ENCODE assay signal across 8 mouse cellular contexts in the genomic region with DNA sequence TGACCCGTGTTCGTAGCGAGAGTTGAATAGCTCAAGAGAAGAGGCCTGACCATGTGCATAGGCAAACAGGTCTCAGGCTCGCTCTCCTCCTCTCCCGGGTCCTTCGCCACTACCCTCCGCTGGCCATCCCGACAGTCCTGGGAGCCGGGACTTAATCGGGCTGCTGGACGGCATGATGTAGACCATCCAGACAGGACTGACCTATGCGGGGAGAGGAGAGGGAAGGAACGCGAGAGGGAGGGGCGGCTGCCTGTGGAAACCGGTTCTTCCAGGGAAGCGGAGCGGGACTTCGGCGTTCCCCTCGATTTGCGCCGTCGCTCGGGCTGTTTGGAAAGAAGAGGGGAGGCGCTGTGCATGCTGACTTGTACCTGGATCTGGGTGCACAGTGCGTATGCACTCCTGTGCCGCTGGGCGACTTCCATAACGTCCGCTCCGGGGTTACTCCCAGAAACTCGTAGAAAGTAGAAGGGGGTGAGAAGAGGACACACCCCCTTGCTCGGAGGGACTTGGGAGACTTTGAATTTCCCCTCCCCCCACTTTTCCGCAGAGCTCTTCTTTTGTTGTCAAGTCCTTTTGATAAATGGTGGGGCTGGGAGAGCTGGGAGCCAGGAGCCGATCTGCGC. TPM values are rescaled to one million over a fixed set of nuclear protein-coding genes. Genes with fewer than 3 reads are reported as not detected.
A peak's percentile ranks its signal among the peaks of the same experiment; 100 is the strongest.
DNase-seq lines count a peak whose midpoint lies in the region; ATAC-seq and TF ChIP-seq lines count a peak whose summit lies in the region.

A gene (minus strand): TSS at position 311 of the 623 bp plus-strand sequence.

- H3K27me3 ChIP-seq in forebrain, postnatal 0 days (ENCODE audit: insufficient read depth, low read length) = peaks cover 72% of the 10 kb centered on the region
- peaks cover 29% of the 10 kb centered on the region for H3K27me3 ChIP-seq in hindbrain, embryonic 14.5 days (ENCODE audit: control insufficient read depth, insufficient read depth, low read length)
- H3K27me3 ChIP-seq in liver, adult 2 months (ENCODE audit: control insufficient read depth, insufficient read depth, low read length) = peaks cover 29% of the 10 kb centered on the region
- H3K27me3 ChIP-seq in myocyte (ENCODE audit: control insufficient read depth, insufficient read depth, insufficient read length) = no peaks in the 10 kb centered on the region

- no peak for DNase-seq in ES-E14 (ENCODE audit: low read depth, low spot score)
- DNase-seq in adrenal gland, postnatal 10 days = peak; percentile 75
- DNase-seq in forebrain, postnatal 0 days = peak; percentile 53
- peak; percentile 69 for DNase-seq in hindbrain, embryonic 14.5 days (ENCODE audit: low spot score)
- DNase-seq in liver, adult 2 months (ENCODE audit: extremely low read depth, low read depth, low spot score) = no peak
- DNase-seq in urinary bladder, postnatal 36 days (ENCODE audit: low spot score in 2 of 2) = peak; percentile 59 to 66
- no peak for DNase-seq in spleen, postnatal 14 days (ENCODE audit: low spot score in 2 of 2)

- TF ChIP-seq CTCF in forebrain, postnatal 0 days (IDR thresholded peaks at IDR 0.05; ENCODE audit: low read depth) = peak; percentile 36
- TF ChIP-seq CTCF in liver, adult 2 months (IDR thresholded peaks at IDR 0.05; ENCODE audit: low read depth, low read length) = no peak

- no peak within 1 kb of the TSS for H3K27ac ChIP-seq in ES-E14 (ENCODE audit: insufficient read depth, low read depth, low read length, poor library complexity, severe bottlenecking)
- peak within 1 kb of the TSS; percentile 66 for H3K27ac ChIP-seq in forebrain, postnatal 0 days (ENCODE audit: low read depth, low read length)
- H3K27ac ChIP-seq in hindbrain, embryonic 14.5 days = peak within 1 kb of the TSS; percentile 87
- peak within 1 kb of the TSS; percentile 59 for H3K27ac ChIP-seq in liver, adult 2 months (replicated peaks; ENCODE audit: insufficient read depth, low read depth, low read length)

- H3K36me3 ChIP-seq in ES-E14 (ENCODE audit: control insufficient read depth, insufficient read depth, low read length, poor library complexity, severe bottlenecking) (no peaks in the 10 kb centered on the region), myocyte (ENCODE audit: control insufficient read depth, insufficient read depth) (no peaks in the 10 kb centered on the region)
- no peaks in the 10 kb centered on the region for H3K36me3 ChIP-seq in forebrain, postnatal 0 days (ENCODE audit: insufficient read depth)
- peaks cover 10% of the 10 kb centered on the region; the same call in 1 of the 2 replicates for H3K36me3 ChIP-seq in hindbrain, embryonic 14.5 days (replicated peaks; ENCODE audit: control insufficient read depth, insufficient read depth)
- H3K36me3 ChIP-seq in liver, adult 2 months (ENCODE audit: control insufficient read depth, insufficient read depth, low read length) = no peaks in the 10 kb centered on the region

- H3K4me2 ChIP-seq in forebrain, postnatal 0 days (ENCODE audit: low read depth) = peak within 1 kb of the TSS; percentile 96
- H3K4me2 ChIP-seq in hindbrain, embryonic 14.5 days (replicated peaks) = peak within 1 kb of the TSS; percentile 62
- H3K4me2 ChIP-seq in myocyte (ENCODE audit: low read depth) = peak within 1 kb of the TSS; percentile 79

- H3K9ac ChIP-seq in ES-E14 (ENCODE audit: insufficient read depth, low read depth, low read length, poor library complexity, severe bottlenecking) = no peak within 1 kb of the TSS
- H3K9ac ChIP-seq in forebrain, postnatal 0 days = peak within 1 kb of the TSS; percentile 40
- H3K9ac ChIP-seq in hindbrain, embryonic 14.5 days = peak within 1 kb of the TSS; percentile 59
- H3K9ac ChIP-seq in liver, adult 2 months (ENCODE audit: low read depth, low read length) = peak within 1 kb of the TSS; percentile 59

- in situ Hi-C loops in ES-E14 (cut with MboI; ENCODE audit: low sequenced_read_pairs in 2 of 2, unreplicated experiment in 2 of 2) = loop anchor here (25.0 kb wide), 2 partner anchors 823 to 1423 kb away; no protein-coding TSS in a partner anchor

- H3K4me1 ChIP-seq in ES-E14 (ENCODE audit: control insufficient read depth in 2 of 2, insufficient read depth in 2 of 2, low read length in 2 of 2, poor library complexity in 1 of 2) = peaks cover 0 to 18% of the 10 kb centered on the region in 2 experiments; a peak in 2 of 4 replicates
- H3K4me1 ChIP-seq in forebrain, postnatal 0 days (ENCODE audit: insufficient read depth) = peaks cover 5% of the 10 kb centered on the region
- H3K4me1 ChIP-seq in hindbrain, embryonic 14.5 days (replicated peaks; ENCODE audit: control insufficient read depth, insufficient read depth, low read length) = peaks cover 39% of the 10 kb centered on the region
- 0 out of 2 replicates have a peak, but pooled peaks cover 4% of the 10 kb centered on the region for H3K4me1 ChIP-seq in liver, adult 2 months (ENCODE audit: control insufficient read depth, insufficient read depth, low read length)

- no peaks in the 10 kb centered on the region for H3K9me3 ChIP-seq in ES-E14 (ENCODE audit: control insufficient read depth, insufficient read depth, low read depth, low read length)
- H3K9me3 ChIP-seq in forebrain, postnatal 0 days (ENCODE audit: low read length) = no peaks in the 10 kb centered on the region
- no peaks in the 10 kb centered on the region for H3K9me3 ChIP-seq in hindbrain, embryonic 14.5 days (ENCODE audit: control insufficient read depth, low read length)

- ATAC-seq in forebrain, postnatal 0 days = no peak
- ATAC-seq in hindbrain, embryonic 14.5 days (ENCODE audit: low FRiP score) = no peak

- 2% methylated on average over 37 of the region's 37 CpGs for WGBS in forebrain, postnatal 0 days
- under 1% methylated on average over 37 of the region's 37 CpGs for WGBS in hindbrain, embryonic 14.5 days
- 2% methylated on average over 37 of the region's 37 CpGs for WGBS in liver, adult 2 months

- no peak for TF ChIP-seq POLR2A in liver, adult 2 months (IDR thresholded peaks at IDR 0.05; ENCODE audit: extremely low read depth, insufficient read depth, low read length)
- no peak for TF ChIP-seq POLR2A in myocyte (IDR thresholded peaks at IDR 0.05; ENCODE audit: insufficient read length, low read depth)

- peak within 1 kb of the TSS; percentile 41 to 57 for H3K4me3 ChIP-seq in ES-E14 (ENCODE audit: insufficient read depth in 1 of 2, low read depth in 1 of 2, low read length in 2 of 2, poor library complexity in 1 of 2, severe bottlenecking in 1 of 2)
- peak within 1 kb of the TSS; percentile 59 for H3K4me3 ChIP-seq in forebrain, postnatal 0 days (ENCODE audit: low read depth, low read length)
- peak within 1 kb of the TSS; percentile 80 for H3K4me3 ChIP-seq in hindbrain, embryonic 14.5 days (replicated peaks; ENCODE audit: low read length)
- peak within 1 kb of the TSS; percentile 67 for H3K4me3 ChIP-seq in liver, adult 2 months (ENCODE audit: insufficient read depth, low read depth, low read length)
- H3K4me3 ChIP-seq in myocyte = peak within 1 kb of the TSS; percentile 56

- no peaks in the 10 kb centered on the region for H3K79me2 ChIP-seq in liver, adult 2 months (ENCODE audit: control insufficient read depth, insufficient read depth, low read length)
- peaks cover 8% of the 10 kb centered on the region for H3K79me2 ChIP-seq in myocyte (ENCODE audit: control insufficient read depth, insufficient read depth)

- no peak within 1 kb of the TSS for H3ac ChIP-seq in myocyte (ENCODE audit: control insufficient read depth, insufficient read length)

TF ChIP-seq in ES-E14, 5 proteins besides CTCF, POLR2A, EP300 and RAD21:
- TF ChIP-seq HCFC1 (IDR thresholded peaks at IDR 0.05; ENCODE audit: borderline replicate concordance, insufficient read depth, low read length) (no peak), ZNF384 (IDR thresholded peaks at IDR 0.05; ENCODE audit: low read depth, low read length) (no peak), MAFK (IDR thresholded peaks at IDR 0.05; ENCODE audit: insufficient read depth, low read depth, low read length) (no peak), ZC3H11A (IDR thresholded peaks at IDR 0.05; ENCODE audit: borderline replicate concordance, low read depth, low read length) (no peak), CHD2 (IDR thresholded peaks at IDR 0.05; ENCODE audit: low read depth, low read length) (no peak)

TF ChIP-seq in myocyte, 11 proteins besides CTCF, POLR2A, EP300 and RAD21:
- TF ChIP-seq E2F4 (IDR thresholded peaks at IDR 0.05; ENCODE audit: insufficient read depth) = no peak
- no peak for TF ChIP-seq REST (IDR thresholded peaks at IDR 0.05; ENCODE audit: insufficient read depth, insufficient read length)
- no peak for TF ChIP-seq TCF3 (IDR thresholded peaks at IDR 0.05; ENCODE audit: insufficient read length, low read depth)
- no peak for TF ChIP-seq TCF12 (IDR thresholded peaks at IDR 0.05; ENCODE audit: insufficient read depth, poor library complexity, severe bottlenecking)
- TF ChIP-seq USF1 (IDR thresholded peaks at IDR 0.05; ENCODE audit: low read depth) = no peak
- no peak for TF ChIP-seq CEBPB (IDR thresholded peaks at IDR 0.05; ENCODE audit: insufficient read depth, poor library complexity, severe bottlenecking)
- no peak for TF ChIP-seq MAX (IDR thresholded peaks at IDR 0.05; ENCODE audit: low read depth)
- no peak for TF ChIP-seq MYOG (IDR thresholded peaks at IDR 0.05; ENCODE audit: control insufficient read depth in 1 of 3, insufficient read depth in 1 of 3, insufficient read length in 2 of 3, low read depth in 2 of 3)
- no peak for TF ChIP-seq MYOD1 (IDR thresholded peaks at IDR 0.05; ENCODE audit: control insufficient read depth in 1 of 3, insufficient read length in 2 of 3, low read depth in 2 of 3)
- TF ChIP-seq SRF (IDR thresholded peaks at IDR 0.05; ENCODE audit: control insufficient read depth, insufficient read length, low read depth) = no peak
- TF ChIP-seq POLR2AphosphoS2 (IDR thresholded peaks at IDR 0.05; ENCODE audit: insufficient read length, low read depth) = no peak

RNA-seq across cellular contexts. Expression of the gene that starts here (rescaled TPM):
- total RNA-seq in ES-E14 (2012; rRNA removed) = 0.21 and 1.2 TPM in 2 replicates
- 10 to 100 TPM; 17.9 to 25.1 TPM for total RNA-seq in adrenal gland, postnatal 10 days (2021)
- total RNA-seq in forebrain, postnatal 0 days (2014; rRNA removed) = 7.7 and 8.7 TPM in 2 replicates
- 3.9 and 5.0 TPM in 2 replicates for polyA plus RNA-seq in forebrain, postnatal 0 days (2015; fragmentation: Nextera tagmentation; extraction: Ambion mirVana)
- polyA plus RNA-seq in hindbrain, embryonic 14.5 days (2014; fragmentation: Nextera tagmentation; extraction: Ambion mirVana) = 9.3 and 11.6 TPM in 2 replicates
- total RNA-seq in liver, adult 2 months (2014; rRNA removed) = 0.37 and 0.60 TPM in 2 replicates
- polyA plus RNA-seq in liver, adult 2 months (2012; rRNA removed) = 1.6 and 1.7 TPM in 2 replicates
- polyA plus RNA-seq in myocyte (2012; fragmentation: generic; extraction: Trizol) = 5.4 TPM

Comparison
In these comparisons a context has a peak if more than half of its experiments do, and no peak if none do; other contexts are left out.
1. DNase-seq: peak in adrenal gland, postnatal 10 days (single experiment), forebrain, postnatal 0 days (single experiment), hindbrain, embryonic 14.5 days (single experiment) and urinary bladder, postnatal 36 days (2 of 2); none in ES-E14 (single experiment), liver, adult 2 months (single experiment) and spleen, postnatal 14 days (0 of 2).
2. Peak in every context shown above with its lines, with median percentiles within 50 percentile points of each other: H3K4me3 ChIP-seq and H3K4me2 ChIP-seq.